9 mouse cellular contexts compared by ENCODE assay signal in the genomic region with DNA sequence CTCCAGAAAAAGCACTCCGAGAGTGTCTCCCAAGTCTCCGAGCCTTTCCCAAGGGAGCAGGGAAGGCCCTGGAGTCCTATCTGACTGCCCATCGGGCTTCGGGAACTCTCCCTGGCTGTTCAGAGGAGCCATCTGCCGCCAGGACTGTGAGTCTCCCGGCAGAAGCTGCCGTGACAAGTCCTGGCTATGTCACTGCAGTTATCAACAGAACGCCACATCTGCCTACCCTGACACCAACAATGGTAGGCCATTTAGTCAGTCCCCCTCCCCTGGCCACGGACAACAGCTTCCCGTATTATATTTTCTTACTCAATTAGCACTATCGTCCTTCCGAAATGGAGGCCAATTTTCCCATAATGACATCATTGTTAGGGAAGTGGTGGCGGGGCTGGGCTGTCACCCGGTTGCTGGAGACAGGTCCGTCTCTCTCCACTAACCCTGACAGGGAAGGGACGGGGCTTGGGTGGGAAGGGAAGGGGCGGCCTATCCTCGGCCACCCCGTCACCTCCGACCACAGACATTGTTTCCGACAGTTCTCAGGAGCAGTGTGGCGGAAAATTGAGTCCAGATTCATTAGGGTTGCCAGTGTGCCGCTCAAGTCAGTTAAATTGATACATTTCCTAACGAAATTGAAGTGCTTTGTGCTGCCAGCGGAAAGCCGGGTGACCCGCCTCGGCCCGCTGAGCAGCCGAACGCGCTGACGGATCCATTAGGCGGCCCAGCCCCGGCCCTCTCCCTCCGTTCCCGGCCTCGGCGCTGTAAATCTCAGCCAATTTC. TPM values are rescaled to one million over a fixed set of nuclear protein-coding genes. Genes with fewer than 3 reads are reported as not detected.
DNase-seq lines count a peak whose midpoint lies in the region; ATAC-seq lines count a peak whose summit lies in the region.
"Had no signal": no experiment of that assay in that cellular context is flagged by ENCODE, and none has a peak within 500 bp of the region (broad histone marks: within the 10 kb centered on the region; RNA-seq: fewer than 3 reads in every experiment).

No protein-coding gene starts in this region.

- no peak overlapping the region for H3K9ac ChIP-seq in kidney, embryonic 15.5 days
- H3K9ac ChIP-seq in midbrain, embryonic 16.5 days (ENCODE audit: low read depth, low read length): peak overlapping the region; percentile 31; the same call in 1 of the 2 replicates

- 3% methylated on average over 39 of the region's 39 CpGs for whole genome bisulfite sequencing in kidney, embryonic 15.5 days
- 3% methylated on average over 39 of the region's 39 CpGs for WGBS in midbrain, embryonic 16.5 days

- no peaks in the 10 kb centered on the region for H3K36me3 ChIP-seq in kidney, embryonic 15.5 days
- no peaks in the 10 kb centered on the region for H3K36me3 ChIP-seq in midbrain, embryonic 16.5 days (ENCODE audit: control insufficient read depth, insufficient read depth, low read length)

- peak overlapping the region; percentile 49 for H3K4me2 ChIP-seq in kidney, embryonic 15.5 days
- H3K4me2 ChIP-seq in midbrain, embryonic 16.5 days (ENCODE audit: low read length): peak overlapping the region; percentile 26; the same call in 1 of the 2 replicates

- H3K9me3 ChIP-seq in kidney, embryonic 15.5 days (replicated peaks): 0 out of 2 replicates have a peak, but pooled peaks cover 3% of the 10 kb centered on the region
- H3K9me3 ChIP-seq in midbrain, embryonic 16.5 days (replicated peaks; ENCODE audit: control insufficient read depth, low read length, poor library complexity, severe bottlenecking): no peaks in the 10 kb centered on the region

- peaks cover 76% of the 10 kb centered on the region for H3K27me3 ChIP-seq in kidney, embryonic 15.5 days
- peaks cover 10% of the 10 kb centered on the region for H3K27me3 ChIP-seq in midbrain, embryonic 16.5 days (ENCODE audit: control insufficient read depth, insufficient read depth, low read depth, low read length)

- H3K4me1 ChIP-seq in kidney, embryonic 15.5 days: peaks cover 40% of the 10 kb centered on the region
- peaks cover 25% of the 10 kb centered on the region for H3K4me1 ChIP-seq in midbrain, embryonic 16.5 days (ENCODE audit: control insufficient read depth, insufficient read depth, low read length)

- peak overlapping the region; percentile 13 for H3K4me3 ChIP-seq in kidney, embryonic 15.5 days (replicated peaks)
- no peak overlapping the region for H3K4me3 ChIP-seq in midbrain, embryonic 16.5 days (ENCODE audit: low read depth, low read length)

- no peak for DNase-seq in kidney, postnatal 36 days
- peak; percentile 49 for DNase-seq in embryo, embryonic 9.5 days (ENCODE audit: extremely low spot score)
- DNase-seq in heart, postnatal 4 days: peak; percentile 19
- DNase-seq in spleen, postnatal 4 days (ENCODE audit: low spot score in 2 of 2): no peak
- no peak for DNase-seq in gastrocnemius, adult 8-10 months (ENCODE audit: low spot score in 2 of 2)
- DNase-seq in kidney, adult 18-20 months: no peak

- H3K27ac ChIP-seq in kidney, embryonic 15.5 days: peak overlapping the region; percentile 91
- peak overlapping the region; percentile 31 for H3K27ac ChIP-seq in midbrain, embryonic 16.5 days (ENCODE audit: low read length)

- peak; percentile 79 for ATAC-seq in kidney, embryonic 15.5 days (replicated peaks; ENCODE audit: low FRiP score)
- peak; percentile 47 for ATAC-seq in midbrain, embryonic 16.5 days

RNA-seq across cellular contexts. Expression of gene Uncx, which starts 41.9 kb away (rescaled TPM):
- 90.8 and 96.1 TPM in 2 replicates for polyA plus RNA-seq in kidney, embryonic 15.5 days (2015; fragmentation: Nextera tagmentation; extraction: Ambion mirVana)
- not detected for total RNA-seq in heart, postnatal 4 days (2021)
- 22.5 and 23.8 TPM in 2 replicates for polyA plus RNA-seq in midbrain, embryonic 16.5 days (2015; fragmentation: Nextera tagmentation; extraction: Ambion mirVana)
- not detected for total RNA-seq in gastrocnemius, adult 8-10 months (2022)
- total RNA-seq: common myeloid progenitor, adult 5-6 weeks had no signal

Comparison
In these comparisons a context has a peak if more than half of its experiments do, and no peak if none do; other contexts are left out.
1. DNase-seq: peak in embryo, embryonic 9.5 days (single experiment) and heart, postnatal 4 days (single experiment); none in kidney, postnatal 36 days (0 of 2), spleen, postnatal 4 days (0 of 2), gastrocnemius, adult 8-10 months (0 of 2) and kidney, adult 18-20 months (single experiment).